Comparison of ENCODE assay signal across 17 mouse cellular contexts in genomic region chr2:72736685-72737084, GRCm38 (mm10).
DNase-seq lines count a peak whose midpoint lies in the region; ATAC-seq and TF ChIP-seq lines count a peak whose summit lies in the region.
"Had no signal": no experiment of that assay in that cellular context is flagged by ENCODE, and none has a peak within 500 bp of the region (broad histone marks: within the 10 kb centered on the region; RNA-seq: fewer than 3 reads in every experiment).

No protein-coding gene starts in this region.

- no peak overlapping the region for H3K4me2 ChIP-seq in limb, embryonic 12.5 days
- H3K4me2 ChIP-seq in CH12.LX (ENCODE audit: insufficient read depth, low read depth, poor library complexity, severe bottlenecking) = peak overlapping the region; percentile 17; the same call in 1 of the 2 replicates
- H3K4me2 ChIP-seq: forebrain, embryonic 13.5 days; heart, embryonic 12.5 days; hindbrain, embryonic 15.5 days had no signal

- no peak for TF ChIP-seq POLR2A in CH12.LX (IDR thresholded peaks at IDR 0.05; ENCODE audit: low read depth, low read length)
- TF ChIP-seq POLR2A in embryonic fibroblast, embryonic 13.5 days (IDR thresholded peaks at IDR 0.05; ENCODE audit: low read depth, low read length) = no peak

- DNase-seq in limb, embryonic 10.5 days (ENCODE audit: low spot score) = no peak
- DNase-seq in CH12.LX (ENCODE audit: extremely low read depth) = no peak
- DNase-seq in kidney, postnatal 14 days = no peak
- DNase-seq: adrenal gland, postnatal 10 days; cerebellum, adult 11 months; cerebellum, adult 8-10 months; cerebellum, postnatal 25 days; forebrain, postnatal 0 days; gastrocnemius, postnatal 14 days; heart, postnatal 36 days had no signal

- 0 out of 2 replicates have a peak, but pooled peaks cover 4% of the 10 kb centered on the region for H3K9me3 ChIP-seq in limb, embryonic 12.5 days
- no peaks in the 10 kb centered on the region for H3K9me3 ChIP-seq in limb, embryonic 10.5 days (replicated peaks)
- no peaks in the 10 kb centered on the region for H3K9me3 ChIP-seq in CH12.LX (replicated peaks; ENCODE audit: low read length)
- H3K9me3 ChIP-seq: forebrain, embryonic 13.5 days; G1E; heart, embryonic 12.5 days; hindbrain, embryonic 15.5 days had no signal

- 41% methylated on average over 3 of the region's 3 CpGs for WGBS in limb, embryonic 12.5 days
- WGBS in limb, embryonic 10.5 days = 89% methylated on average over 3 of the region's 3 CpGs

- no peaks in the 10 kb centered on the region for H3K79me2 ChIP-seq in CH12.LX (replicated peaks; ENCODE audit: control insufficient read depth, extremely low read depth, insufficient read depth, poor library complexity, severe bottlenecking)

- no peak for TF ChIP-seq RAD21 in CH12.LX (IDR thresholded peaks at IDR 0.05; ENCODE audit: low read depth, low read length)

- in situ Hi-C loops in CH12.LX (cut with MboI; ENCODE audit: low pct_ligation_motif_present, low pct_unique_long_range_greater_than_20kb, low sequenced_read_pairs) = loop anchor here (10.0 kb wide), 1 partner anchor 318 kb away; no protein-coding TSS in a partner anchor

- peaks cover 37% of the 10 kb centered on the region for H3K4me1 ChIP-seq in limb, embryonic 12.5 days (replicated peaks)
- H3K4me1 ChIP-seq in limb, embryonic 10.5 days = peaks cover 22% of the 10 kb centered on the region
- H3K4me1 ChIP-seq in CH12.LX (ENCODE audit: control insufficient read depth in 1 of 2, insufficient read depth in 2 of 2) = peaks cover 16 to 38% of the 10 kb centered on the region in 2 experiments
- H3K4me1 ChIP-seq in embryonic fibroblast, embryonic 13.5 days (ENCODE audit: control insufficient read depth, insufficient read depth, low read length) = peaks cover 6% of the 10 kb centered on the region

- H3K36me3 ChIP-seq in limb, embryonic 12.5 days = no peaks in the 10 kb centered on the region
- no peaks in the 10 kb centered on the region for H3K36me3 ChIP-seq in limb, embryonic 10.5 days
- no peaks in the 10 kb centered on the region for H3K36me3 ChIP-seq in CH12.LX (replicated peaks in 1 of 2; ENCODE audit: control insufficient read depth in 1 of 2, insufficient read depth in 1 of 2, low read length in 1 of 2)
- H3K36me3 ChIP-seq: G1E; heart, embryonic 12.5 days; hindbrain, embryonic 15.5 days had no signal

- no peaks in the 10 kb centered on the region for H3K27me3 ChIP-seq in limb, embryonic 12.5 days
- H3K27me3 ChIP-seq in limb, embryonic 10.5 days (ENCODE audit: low read depth, poor library complexity, severe bottlenecking) = 0 out of 2 replicates have a peak, but pooled peaks cover 3% of the 10 kb centered on the region
- no peaks in the 10 kb centered on the region for H3K27me3 ChIP-seq in CH12.LX (replicated peaks)
- H3K27me3 ChIP-seq: forebrain, embryonic 13.5 days; heart, embryonic 12.5 days; hindbrain, embryonic 15.5 days had no signal

- no peak for ATAC-seq in limb, embryonic 12.5 days (ENCODE audit: insufficient number of reproducible peaks, insufficient read depth, low FRiP score, low TSS enrichment, low read depth)
- no peak for ATAC-seq in megakaryocyte, adult 5-6 weeks (ENCODE audit: poor library complexity, severe bottlenecking)
- ATAC-seq: forebrain, embryonic 13.5 days; forebrain, postnatal 0 days had no signal

- no peak overlapping the region for H3K4me3 ChIP-seq in limb, embryonic 12.5 days (replicated peaks)
- no peak overlapping the region for H3K4me3 ChIP-seq in limb, embryonic 10.5 days
- no peak overlapping the region for H3K4me3 ChIP-seq in CH12.LX (replicated peaks in 1 of 3; ENCODE audit: low read depth in 2 of 3, low read length in 2 of 3, poor library complexity in 1 of 3)
- no peak overlapping the region for H3K4me3 ChIP-seq in embryonic fibroblast, embryonic 13.5 days (ENCODE audit: insufficient read depth, low read length)
- H3K4me3 ChIP-seq: forebrain, embryonic 13.5 days; heart, embryonic 12.5 days; hindbrain, embryonic 15.5 days had no signal

- no peak for TF ChIP-seq EP300 in CH12.LX (IDR thresholded peaks at IDR 0.05; ENCODE audit: low read length)

- no peak overlapping the region for H3K9ac ChIP-seq in limb, embryonic 12.5 days (replicated peaks)
- H3K9ac ChIP-seq in CH12.LX (ENCODE audit: insufficient read depth, low read depth) = no peak overlapping the region
- H3K9ac ChIP-seq: forebrain, embryonic 13.5 days; forebrain, postnatal 0 days; heart, embryonic 12.5 days; hindbrain, embryonic 15.5 days had no signal

- TF ChIP-seq CTCF in CH12.LX (conservative IDR thresholded peaks at IDR 0.05 in 1 of 2, IDR thresholded peaks at IDR 0.05 in 1 of 2; ENCODE audit: low read depth in 2 of 2, low read length in 2 of 2) = no peak
- no peak for TF ChIP-seq CTCF in embryonic fibroblast, embryonic 13.5 days (IDR thresholded peaks at IDR 0.05; ENCODE audit: borderline replicate concordance, insufficient read depth, low read length)

- peak overlapping the region; percentile 66 for H3K27ac ChIP-seq in limb, embryonic 12.5 days
- no peak overlapping the region for H3K27ac ChIP-seq in limb, embryonic 10.5 days
- H3K27ac ChIP-seq in CH12.LX (ENCODE audit: insufficient read depth, low read depth) = no peak overlapping the region
- peak overlapping the region; percentile 6; the same call in 1 of the 2 replicates for H3K27ac ChIP-seq in embryonic fibroblast, embryonic 13.5 days (ENCODE audit: insufficient read depth, low read length)
- H3K27ac ChIP-seq: forebrain, embryonic 13.5 days; hindbrain, embryonic 15.5 days had no signal

- dilution Hi-C loops in CH12.LX (cut with MboI; ENCODE audit: extremely low pct_ligation_motif_present, extremely low pct_unique_long_range_greater_than_20kb, low sequenced_read_pairs) = no loop called here

TF ChIP-seq in CH12.LX, 34 proteins besides CTCF, POLR2A, EP300 and RAD21:
- no peak for TF ChIP-seq ZC3H11A (IDR thresholded peaks at IDR 0.05; ENCODE audit: low read depth, low read length)
- TF ChIP-seq SMC3 (IDR thresholded peaks at IDR 0.05; ENCODE audit: low read depth, low read length) = no peak
- no peak for TF ChIP-seq MEF2A (IDR thresholded peaks at IDR 0.05; ENCODE audit: borderline replicate concordance, low read depth, low read length)
- TF ChIP-seq TCF12 (IDR thresholded peaks at IDR 0.05; ENCODE audit: low read depth, low read length) = no peak
- TF ChIP-seq PAX5 (IDR thresholded peaks at IDR 0.05; ENCODE audit: low read length) = no peak
- no peak for TF ChIP-seq BHLHE40 (IDR thresholded peaks at IDR 0.05; ENCODE audit: low read depth, low read length)
- TF ChIP-seq UBTF (IDR thresholded peaks at IDR 0.05; ENCODE audit: low read depth, low read length) = no peak
- TF ChIP-seq MAZ (IDR thresholded peaks at IDR 0.05; ENCODE audit: low read depth, low read length) = no peak
- no peak for TF ChIP-seq MAFK (IDR thresholded peaks at IDR 0.05; ENCODE audit: insufficient replicate concordance, low read length)
- no peak for TF ChIP-seq ZNF384 (IDR thresholded peaks at IDR 0.05; ENCODE audit: low read depth, low read length)
- no peak for TF ChIP-seq MAX (IDR thresholded peaks at IDR 0.05; ENCODE audit: low read length)

Comparison
In these comparisons a context has a peak if more than half of its experiments do, and no peak if none do; other contexts are left out.
1. H3K27ac ChIP-seq: peak in limb, embryonic 12.5 days (single experiment) and embryonic fibroblast, embryonic 13.5 days (single experiment); none in limb, embryonic 10.5 days (single experiment) and CH12.LX (single experiment).